Mouse (Mus musculus): ENCODE measurements around the gene Il1rl2.

Il1rl2 gene

DNA sequence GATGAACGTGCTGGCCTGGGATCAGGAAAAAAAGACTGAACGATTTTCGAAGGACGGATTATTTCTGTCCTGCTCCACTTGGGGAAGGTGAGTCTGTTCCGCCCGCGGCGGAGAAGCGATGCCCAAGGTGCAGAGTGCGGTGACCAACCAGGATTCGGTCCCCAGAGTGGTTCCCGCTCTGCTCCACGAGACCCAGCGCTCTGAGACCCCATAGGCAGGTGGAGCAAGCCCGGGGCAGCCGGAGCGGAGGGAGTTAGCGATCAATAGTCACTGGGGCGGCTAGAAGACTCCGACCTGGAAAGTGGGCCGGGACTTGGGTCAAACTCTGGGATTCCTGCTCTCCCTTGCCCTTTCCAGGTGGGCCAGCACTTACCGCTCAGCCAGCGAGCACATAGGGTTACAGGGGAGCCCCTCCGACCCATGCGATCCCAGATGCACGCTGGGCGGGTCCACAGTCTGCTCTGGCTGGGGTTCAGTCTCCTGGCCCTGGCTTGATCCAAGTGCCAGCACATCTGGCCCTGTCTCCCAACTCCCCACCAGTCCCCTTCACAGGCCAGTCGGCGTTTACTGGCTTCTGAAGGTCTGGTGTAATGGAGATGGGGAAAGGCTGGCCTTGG, 1.4 kb downstream of the Il1rl2 start:
- no peak for DNase-seq

DNA sequence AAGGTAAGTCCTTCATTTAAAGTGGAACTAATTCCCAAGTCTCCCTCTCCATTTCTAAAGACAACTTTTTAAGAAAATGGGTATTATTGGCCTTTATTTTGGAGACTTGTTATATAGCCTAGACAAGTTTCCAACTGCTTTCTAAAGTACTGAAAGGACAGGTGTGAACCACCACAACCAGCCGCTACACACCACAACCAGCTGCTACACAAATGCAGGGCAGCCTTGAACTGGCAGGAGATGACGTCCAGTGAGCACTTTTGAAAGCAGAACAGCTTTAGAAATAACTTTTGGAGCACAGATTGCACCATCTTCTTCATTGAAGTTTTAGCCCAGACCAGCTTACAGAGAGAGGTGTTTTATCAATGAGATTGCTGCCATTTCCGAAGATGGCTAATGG, 3.2 kb downstream of the Il1rl2 start:
- DNase-seq, result no peak

DNA sequence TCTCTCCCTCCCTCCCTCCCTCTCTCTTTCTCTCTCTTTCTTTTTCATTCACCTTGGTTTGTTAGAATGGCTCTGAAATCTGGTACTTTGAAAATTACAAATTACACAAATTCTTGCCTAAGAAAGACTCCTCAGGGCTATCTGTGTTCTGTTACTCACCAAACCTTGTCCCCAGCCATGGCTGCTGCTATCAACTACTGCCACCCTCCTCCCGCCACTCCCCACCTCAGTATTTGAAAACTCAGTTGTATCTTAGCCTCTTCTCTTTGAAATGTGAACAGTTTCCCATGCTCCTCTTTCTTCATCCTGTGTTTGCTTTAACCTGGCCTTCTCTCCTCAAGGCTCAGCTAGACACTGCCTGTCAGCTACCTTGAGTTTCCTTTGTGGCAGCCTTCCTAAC, 5.1 kb downstream of the Il1rl2 start:
- no peak for DNase-seq

DNA sequence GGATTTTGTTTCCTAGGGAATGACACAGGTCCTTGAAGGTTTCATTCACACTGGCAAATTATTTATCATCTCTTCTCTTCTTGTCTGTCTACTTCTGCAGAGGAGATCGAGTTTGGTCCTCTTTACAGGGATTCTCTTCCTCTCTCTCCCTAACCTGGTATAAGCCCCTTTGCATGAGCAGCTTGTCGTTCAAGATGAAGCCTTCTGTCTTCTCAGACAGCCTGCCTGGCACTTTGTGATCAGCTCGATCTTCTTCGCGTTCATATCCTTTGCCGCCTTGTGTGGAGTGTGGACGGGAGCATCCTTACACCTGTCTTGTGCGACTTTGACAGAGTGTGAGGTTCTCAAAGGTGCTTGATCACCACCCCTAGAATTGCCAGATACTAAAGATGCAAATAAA, 5.8 kb downstream of the Il1rl2 start:
- no peak for DNase-seq

DNA sequence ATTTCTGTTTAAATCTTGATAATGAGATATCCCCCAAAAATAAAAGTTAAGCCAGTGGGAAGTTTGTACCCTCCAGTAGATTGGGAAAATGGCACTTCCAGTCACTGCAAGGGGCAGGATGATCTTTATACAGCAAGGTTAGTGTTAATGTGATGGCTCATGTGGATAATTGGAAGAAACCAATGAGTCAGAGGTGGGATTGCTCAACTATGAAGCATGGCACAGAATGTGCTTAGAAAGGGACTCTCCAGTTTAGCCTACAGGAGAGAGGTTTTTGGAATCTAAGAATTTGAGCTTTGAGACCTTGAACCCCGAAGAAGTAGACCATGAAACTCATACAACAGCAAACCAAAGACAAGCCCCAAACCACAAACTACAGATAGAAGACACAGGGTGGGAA, 14.9 kb downstream of the Il1rl2 start:
- DNase-seq, result no peak

DNA sequence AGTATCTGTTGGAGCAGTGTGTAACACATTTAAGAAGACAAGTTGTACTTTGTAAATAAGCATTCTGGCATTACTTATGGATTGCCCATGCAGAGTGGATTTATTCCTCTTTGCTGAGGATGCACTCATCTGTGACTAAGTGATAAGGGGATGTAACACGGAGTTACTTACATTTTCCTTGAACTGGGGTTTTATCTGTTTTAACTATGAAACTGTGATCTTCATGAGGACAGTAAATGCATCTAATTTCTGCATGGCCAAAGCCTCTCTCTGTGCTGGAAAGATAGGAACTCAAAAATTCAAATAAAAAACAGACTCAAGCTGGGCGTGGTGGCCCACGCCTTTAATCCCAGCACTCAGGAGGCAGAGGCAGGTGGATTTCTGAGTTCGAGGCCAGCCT, 15.7 kb downstream of the Il1rl2 start:
- no peak for DNase-seq

DNA sequence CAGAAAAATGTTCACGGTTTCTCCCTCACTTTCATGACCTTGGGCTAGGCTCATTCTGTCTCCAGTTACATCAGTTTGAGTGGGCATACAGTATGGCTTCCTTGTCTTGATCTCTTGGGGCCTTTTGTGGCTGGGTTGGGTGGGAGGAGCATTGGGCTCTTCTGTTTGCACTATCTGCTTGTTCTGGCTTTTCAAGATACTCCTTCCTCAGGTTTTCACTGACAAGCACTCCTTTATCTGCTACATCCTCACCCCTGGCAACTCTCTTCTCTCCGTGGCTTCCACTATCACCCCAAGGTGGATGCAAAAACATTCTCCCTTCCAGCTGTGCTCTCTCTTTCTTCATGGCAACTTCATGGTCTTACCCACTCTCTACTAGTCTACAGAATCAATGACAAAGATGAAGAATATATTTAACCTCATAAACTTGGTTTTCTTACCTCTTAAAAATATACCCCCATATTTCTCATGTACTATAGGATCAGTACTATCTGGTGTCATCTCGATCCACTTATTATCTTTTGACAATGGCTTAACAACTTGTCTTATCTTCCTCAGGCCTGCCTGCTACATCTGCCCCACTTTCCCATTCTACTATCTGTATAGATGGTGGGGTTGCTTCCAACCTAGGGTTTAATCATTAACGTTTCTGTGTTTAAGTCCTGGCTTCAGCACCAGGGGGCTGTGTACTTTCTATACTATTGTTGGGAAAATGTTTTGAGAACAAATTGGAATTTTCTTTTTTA, 27.9 kb downstream of the Il1rl2 start:
- DNase-seq, result no peak

DNA sequence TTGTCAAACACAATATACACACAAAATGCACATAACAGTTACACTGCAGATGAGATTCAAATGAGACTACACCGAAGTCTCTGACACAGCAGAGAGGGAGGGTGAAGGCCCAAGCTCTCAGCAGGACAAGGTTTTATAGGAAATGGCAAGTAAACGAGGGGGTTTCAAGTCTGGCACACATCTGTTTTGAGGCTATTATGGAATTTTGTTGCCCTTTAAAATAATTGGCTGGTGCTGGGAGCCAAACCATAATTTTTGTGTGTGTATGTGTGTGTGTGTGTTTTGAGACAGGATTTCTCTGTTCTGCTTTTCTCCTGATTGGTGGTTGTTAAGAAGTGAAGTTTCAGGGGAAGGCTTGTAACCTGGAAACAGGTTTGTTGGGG, 28.5 kb downstream of the Il1rl2 start:
- no peak for DNase-seq

DNA sequence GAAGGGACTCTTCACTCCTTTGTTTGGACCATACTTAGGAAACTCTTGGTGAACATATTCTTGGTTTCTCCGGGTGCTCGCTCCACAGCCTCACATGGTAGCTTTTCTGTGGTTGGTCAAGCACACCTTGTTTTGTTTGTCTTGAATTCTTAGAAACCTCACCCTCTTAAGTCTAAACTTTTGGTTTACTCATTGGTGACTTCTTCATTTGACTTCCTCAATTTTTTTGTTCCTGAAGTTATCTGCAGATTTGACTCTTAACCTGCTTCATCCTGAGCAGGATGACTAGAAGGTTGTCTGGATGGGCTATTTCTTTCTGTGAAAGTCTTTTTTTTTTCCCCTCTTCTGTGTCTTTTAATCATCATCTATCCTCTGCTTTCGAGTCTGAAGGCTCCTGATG, 30.3 kb downstream of the Il1rl2 start:
- no peak for DNase-seq

DNA sequence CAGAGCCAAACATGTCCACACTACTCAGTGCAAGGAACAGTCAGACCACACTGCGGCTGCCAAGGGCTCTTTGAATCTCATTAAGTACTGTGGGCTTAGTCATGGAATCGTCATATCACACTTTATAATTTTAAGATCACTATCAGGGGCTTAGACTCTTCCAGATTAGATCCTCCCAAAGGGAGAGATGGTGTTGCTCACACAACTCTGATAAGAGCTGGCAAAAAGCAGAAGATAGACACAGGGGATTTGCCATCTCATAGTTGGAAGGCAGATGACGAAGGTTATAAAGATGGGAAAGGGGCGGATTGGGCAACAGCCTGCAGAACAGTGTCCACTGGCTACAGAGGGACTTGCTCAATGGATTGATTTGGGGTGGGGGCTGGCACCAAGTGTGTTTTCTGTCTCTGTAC, 31.0 kb downstream of the Il1rl2 start:
- DNase-seq, result no peak

DNA sequence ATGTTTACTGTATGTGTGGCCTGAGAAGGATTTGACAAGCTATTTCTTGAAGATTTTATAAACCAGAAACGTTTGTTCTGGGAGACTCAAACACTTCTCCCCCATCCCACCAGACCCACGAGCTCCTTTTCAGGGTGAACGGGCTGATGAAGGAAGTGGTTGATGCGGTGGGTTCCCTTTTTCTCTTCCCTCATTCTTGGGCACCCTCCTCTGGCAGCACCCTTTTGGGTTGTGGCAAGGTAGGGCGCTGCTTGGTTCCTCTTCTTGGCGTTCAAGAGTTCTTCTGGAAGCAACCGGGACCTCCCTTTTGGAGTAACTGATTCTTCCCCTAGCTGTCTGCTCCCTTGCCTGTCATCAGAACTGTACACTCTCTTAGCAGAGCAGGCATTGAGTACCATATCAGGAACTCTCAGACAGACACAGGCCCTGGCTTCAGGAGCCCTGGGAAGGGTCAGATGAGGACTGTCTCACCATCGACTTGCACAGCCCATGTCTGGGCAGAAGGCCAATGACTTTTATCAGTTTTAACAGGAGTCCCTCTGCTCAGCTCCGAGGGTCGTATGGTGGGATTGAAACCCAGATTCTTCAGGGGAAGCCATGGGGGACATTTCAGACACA, 31.6 kb downstream of the Il1rl2 start:
- no peak for DNase-seq

DNA sequence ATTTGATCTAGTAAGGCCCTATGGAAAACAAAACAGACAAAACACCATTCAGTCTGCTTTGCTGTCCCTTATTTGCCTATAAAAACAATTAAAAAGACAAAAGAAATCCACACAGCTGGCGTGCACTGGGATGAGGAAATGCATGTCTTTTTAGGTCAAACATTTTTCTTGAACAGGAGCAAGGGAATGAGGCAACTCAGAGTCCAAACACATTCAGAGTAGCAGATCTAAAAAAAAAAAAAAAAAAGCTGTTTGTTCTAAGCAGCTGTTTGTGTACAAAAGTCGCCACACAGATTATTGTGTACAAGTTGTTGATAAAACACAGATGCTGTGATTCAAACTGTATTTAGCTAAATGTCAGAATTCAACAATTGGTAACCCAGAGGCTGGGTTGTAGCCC, 33.5 kb downstream of the Il1rl2 start:
- no peak for DNase-seq

DNA sequence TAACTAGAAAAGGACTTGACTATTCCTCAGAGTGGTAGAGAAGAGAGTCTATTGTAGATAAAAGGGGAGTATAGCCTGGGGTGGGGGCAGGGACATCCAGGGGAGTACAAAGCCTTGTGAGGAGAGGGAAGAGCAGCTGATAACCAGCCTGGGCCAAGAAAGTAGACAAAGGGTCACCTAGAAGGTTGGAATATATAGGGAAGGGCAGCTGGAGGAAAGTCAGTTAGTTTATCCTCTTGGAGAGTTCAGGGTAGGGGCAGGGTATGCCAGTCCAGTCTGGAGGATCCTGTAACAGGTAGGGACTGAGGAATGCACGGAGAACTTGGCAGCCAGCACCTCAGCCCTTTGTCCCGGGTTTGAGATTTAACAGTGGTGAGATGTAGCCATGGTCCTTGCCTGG, 33.9 kb downstream of the Il1rl2 start:
- no peak for DNase-seq

DNA sequence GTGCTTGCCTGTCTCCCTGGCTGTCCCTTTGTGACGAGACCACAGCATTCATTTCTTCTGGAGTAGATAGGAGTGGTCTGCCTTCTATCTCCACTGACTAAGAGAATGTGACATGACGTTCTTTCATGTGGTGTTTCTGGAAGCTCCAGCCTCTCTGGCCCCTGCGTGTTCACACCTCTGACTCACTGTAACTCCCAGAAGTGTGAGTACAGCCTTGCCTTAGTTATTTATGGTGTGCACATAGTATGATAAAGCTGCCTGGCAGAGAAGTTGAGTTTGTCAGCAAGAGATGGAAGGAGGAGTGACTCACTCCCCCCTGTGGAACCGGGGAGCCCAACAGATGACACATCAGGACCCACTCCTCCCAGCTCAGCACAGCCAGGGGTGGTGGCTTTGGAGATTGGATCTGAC, 34.4 kb downstream of the Il1rl2 start:
- DNase-seq, result no peak

DNA sequence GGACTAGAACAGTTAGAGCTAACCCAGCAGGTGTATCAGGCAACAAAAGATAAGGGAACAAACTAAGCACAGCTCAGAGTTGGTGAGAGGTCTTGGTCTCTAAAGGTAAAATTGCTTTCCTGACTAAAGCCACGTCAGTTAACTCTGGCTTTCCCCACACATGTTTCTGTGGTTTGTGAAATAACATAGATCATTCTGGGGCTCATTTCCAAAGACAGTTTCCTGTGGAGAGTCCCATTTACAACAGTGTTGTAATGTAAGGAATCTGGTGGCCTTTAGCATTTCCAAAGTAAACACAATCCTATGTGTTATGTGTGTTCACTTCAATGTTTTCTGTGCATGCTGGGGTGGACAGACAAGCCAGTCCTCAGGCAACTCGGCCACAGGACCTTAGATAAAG, 35.3 kb downstream of the Il1rl2 start:
- DNase-seq, result no peak

DNA sequence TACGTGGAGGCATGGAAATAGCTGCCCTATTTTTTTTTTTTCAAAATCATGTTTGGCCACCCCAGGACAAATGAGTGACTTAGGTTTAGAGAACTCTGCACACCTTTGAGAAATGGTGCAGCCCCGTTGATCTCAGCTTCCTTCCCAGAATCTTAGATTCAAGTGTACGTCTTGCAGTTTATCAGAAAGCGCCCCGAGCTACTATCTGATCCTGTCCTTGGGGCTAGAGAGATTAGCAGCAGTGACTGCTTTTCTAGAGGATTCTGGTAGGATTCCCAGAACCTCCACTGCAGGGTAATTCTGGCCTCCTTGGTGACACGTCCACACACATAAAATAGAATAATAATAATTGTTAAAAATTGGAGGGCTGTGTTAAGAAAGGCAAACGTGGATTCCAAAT, 36.6 kb downstream of the Il1rl2 start:
- DNase-seq, result no peak

DNA sequence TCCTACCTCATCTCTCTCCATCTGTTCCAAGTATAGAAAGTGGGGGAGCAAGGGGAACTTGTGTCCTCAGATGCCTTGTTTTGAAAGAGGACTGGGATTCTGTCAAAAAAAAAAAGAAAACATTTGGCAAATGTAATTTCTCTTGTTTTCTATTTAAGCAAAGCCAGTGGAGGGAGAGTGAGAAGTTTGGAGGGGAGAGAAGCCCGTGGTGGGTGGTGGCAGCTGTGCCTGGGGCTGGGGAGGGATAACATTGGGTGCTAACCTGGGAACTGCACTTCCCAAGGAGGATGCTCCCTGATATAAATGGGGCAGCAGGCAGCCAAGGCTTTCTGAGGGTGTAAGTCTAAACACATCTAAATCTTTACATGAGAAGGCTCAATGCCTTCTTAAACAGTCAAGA, 37.2 kb downstream of the Il1rl2 start:
- no peak for DNase-seq

DNA sequence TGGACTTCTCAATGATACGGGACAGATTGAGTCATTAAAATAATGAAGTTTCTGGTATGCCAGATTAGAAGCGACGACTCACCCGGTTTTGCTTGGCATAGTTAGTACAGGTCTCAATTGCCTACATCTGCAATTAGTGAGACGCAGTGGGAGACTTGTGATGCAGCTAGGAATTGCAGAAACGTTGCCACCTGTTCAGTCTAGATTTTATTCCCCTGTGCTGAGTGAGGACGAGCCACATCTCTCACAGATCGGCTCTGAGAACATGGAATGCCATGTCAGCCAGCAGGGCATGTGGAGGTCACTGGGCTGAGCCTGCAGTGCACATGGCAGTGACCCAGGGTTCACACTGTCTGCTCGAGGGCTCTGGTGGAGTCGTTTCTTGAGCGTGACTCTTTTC, 38.4 kb downstream of the Il1rl2 start:
- DNase-seq, result no peak

DNA sequence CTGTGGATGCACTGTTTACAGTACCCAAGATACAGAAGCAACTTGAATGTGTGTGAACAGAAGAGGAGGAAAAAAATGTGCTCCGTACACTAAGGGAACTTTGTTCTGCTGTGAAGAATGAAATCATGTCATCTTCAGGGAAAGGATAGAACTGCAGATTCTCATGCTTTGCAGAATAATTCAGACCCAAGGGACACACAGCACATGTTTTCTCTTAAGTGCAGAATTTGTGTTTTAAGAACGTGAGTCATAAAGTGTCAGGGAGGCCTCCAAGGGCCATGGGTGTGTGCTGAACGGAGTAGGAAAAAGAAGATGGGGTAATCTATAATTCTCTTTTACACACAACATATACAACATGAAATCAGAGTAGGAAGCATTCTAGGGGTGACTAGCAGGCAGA, 48.5 kb downstream of the Il1rl2 start:
- DNase-seq, result no peak

DNA sequence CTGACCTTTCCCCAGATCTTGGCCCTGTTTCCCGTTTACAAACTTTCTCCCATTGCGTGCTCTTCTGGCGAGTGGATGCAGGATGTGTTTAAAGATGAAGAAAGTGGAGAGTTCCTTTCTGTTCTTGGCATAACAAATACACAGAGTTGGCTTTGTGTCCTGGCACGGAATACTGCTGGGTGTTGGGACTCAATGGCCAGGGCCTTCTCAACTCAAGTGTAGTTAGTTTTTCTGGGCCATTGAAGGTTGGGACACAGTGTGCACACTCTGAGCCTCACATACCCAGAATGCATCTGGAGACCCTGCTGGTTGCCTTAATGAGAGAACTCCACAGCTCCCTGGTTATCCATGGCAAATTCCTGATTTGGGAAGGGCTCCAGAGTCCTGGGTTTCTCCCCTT, 50.7 kb downstream of the Il1rl2 start:
- no peak for DNase-seq

DNA sequence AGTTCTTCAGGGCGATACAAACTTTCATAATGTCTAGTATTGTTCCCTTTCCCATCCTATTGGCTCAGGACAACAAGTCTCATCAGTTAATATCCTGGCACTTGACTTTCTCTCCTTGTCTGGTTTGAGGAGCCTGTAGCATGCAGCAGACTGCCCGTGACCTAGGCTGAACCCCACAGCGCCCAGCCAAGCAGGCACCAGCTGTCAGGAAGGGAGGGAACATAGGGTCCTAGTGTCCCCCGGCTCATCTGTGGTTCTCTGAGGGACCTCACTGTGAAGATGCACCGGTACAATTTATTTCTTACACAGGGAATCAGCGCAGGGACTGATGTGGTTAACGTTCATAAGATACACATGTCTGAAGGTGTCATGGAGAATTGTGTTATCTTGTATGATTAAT, 52.3 kb downstream of the Il1rl2 start:
- no peak for DNase-seq

DNA sequence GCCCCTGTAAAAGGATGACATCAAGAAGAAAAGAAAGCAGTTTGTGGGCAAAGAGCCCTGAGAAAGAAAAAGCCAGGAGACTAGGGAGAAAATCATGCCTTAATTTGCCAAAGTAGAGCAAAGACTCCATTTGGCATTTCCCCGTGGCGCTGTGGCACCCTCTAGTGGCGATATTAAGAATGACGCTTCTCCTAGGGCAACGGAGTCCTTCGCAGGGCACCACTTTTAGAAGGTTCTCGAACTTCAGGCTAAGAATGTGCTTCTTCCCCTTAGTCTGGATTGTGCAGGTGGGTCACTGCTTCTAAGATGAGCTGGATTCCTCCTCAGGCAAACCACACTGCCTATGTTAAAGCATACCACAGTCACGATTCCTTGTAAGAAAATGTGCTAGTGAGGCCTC, 54.4 kb downstream of the Il1rl2 start:
- peak; percentile 32 to 61 for DNase-seq

DNA sequence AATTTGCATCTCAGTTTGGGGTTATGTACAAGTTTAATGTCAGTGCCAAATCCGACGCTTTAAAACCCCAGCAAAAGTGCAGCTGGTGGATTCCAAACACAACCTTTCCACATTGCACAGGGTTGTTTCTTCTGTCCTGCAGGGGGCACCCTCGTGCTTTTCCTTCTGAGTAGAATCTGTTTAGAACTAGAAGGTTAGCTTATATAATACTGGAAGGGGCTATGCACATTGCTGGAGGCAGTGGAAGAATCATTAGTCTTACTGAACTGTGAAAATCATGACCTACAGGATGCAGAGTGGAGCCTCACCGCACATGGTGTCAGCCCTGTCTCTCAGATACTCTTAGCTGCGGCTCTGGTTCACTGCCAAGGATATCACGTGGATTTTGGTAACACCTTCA, 55.7 kb downstream of the Il1rl2 start:
- peak; percentile 6 to 30 for DNase-seq

DNA sequence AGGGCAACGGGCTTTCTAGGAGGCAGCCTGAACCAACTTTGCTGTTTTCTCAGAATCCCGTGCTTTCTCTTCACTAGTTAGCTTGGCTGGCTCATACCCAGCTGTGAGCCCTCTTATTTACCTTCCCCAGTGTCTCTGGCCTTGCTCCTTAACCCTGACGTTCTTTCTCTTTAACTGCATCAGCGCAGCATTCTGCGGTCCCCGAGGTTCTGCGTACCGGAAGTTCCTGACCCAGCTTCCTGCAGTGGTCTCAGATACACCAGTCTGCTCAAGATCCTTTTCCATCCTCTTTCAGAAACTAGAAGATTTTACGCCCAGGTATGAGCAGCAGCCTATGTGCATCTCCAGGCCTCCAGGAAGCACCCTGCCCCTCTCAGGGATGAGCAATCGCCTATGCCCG, 56.6 kb downstream of the Il1rl2 start:
- no peak for DNase-seq

DNA sequence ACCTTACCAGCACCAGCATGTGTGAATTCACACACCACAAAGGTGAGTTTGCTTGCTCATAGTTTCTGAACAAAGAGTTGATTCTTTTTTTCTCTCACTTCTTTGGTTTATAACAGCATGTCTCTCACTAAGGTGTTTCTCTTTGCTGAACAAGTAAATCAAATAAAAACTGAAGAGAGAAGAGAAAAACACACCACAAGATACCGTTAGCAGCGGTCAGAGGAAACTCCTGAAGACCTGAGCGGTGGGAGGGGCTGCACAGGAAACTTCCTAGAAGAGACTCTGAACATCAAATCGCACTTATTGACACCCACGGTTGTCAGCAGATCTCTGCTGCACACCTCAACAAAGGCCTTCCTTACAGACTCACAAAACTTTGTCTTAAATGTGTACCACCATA, 58.4 kb downstream of the Il1rl2 start:
- DNase-seq, result no peak
